Mouse (Mus musculus): ENCODE measurements around the gene Slc24a4.

DNA sequence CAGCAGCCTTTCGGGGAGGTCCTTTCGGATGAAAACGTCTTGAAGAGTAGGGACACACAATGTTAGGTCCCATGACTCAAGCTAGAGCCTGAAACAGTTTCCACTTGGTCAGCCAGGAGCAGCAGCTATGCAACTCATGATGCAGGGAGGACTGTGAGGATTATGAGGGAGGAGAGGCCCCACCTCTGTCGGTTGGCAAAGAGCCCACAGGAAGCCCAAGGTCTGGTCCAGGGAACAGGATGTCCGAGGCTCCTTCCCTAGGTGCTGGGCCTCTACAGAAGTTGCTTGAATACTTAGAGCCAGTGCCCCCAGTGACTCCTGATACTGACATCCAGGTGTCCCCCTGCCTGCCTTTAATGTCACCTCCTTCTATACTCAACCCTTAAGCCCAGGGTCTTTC is 182.9 kb downstream of the Slc24a4 start:
- TF ChIP-seq CTCF (IDR thresholded peaks at IDR 0.05; ENCODE audit: low read depth, low read length) (no peak), POLR2AphosphoS5 (IDR thresholded peaks at IDR 0.05; ENCODE audit: insufficient replicate concordance, low read depth, low read length) (no peak), GATA1 (IDR thresholded peaks at IDR 0.05; ENCODE audit: borderline replicate concordance, low read length) (no peak)

All from G1E (cell line).